Mouse (Mus musculus): Measurements from ENCODE around the gene Pole3. TPM values are rescaled to one million over a fixed set of nuclear protein-coding genes. Genes with fewer than 3 reads are reported as not detected.

The Pole3 gene
- polyA plus RNA-seq, 1 experiment from 2014 or later, result 104 TPM

DNA sequence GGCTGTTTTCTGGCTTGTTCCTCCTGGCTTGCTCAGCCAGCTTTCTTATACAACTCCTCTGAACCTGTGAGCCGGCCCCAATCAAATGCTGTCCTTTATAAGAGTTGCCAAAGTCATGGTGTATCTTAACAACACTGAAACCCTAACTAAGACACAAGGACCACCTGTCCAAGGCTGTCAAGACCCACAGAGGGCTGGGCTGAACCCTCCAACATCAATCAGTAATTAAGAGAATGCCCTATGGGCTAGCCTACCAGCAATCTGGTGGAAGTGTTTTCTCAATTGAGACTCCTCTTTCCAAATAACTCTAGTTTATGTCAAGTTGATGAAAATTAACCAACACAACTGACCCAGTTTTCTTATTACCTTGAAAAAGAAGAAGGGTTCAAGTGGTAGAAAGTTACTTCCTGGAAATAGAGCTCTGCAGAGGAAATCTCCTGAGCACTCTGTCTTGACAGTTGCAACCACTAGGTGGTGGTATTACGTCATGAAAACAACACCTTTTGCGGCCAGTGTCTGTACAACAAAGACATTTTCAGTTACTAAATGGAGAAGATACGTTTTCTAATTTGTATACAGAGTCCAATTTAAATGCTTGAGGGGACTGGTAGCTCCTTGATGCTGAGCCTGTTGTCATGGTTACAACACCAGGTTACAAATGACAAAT, 36.2 kb upstream of the Pole3 start:
- no peak overlapping the region for H3K4me2 ChIP-seq (replicated peaks; ENCODE audit: low read depth, low read length)
- H3K4me3 ChIP-seq (ENCODE audit: low read length), result no peak overlapping the region
- no peaks in the 10 kb centered on the region for H3K4me1 ChIP-seq (ENCODE audit: control insufficient read depth, insufficient read depth, low read length)
- 0 out of 2 replicates have a peak, but pooled peaks have one; percentile 26 for ATAC-seq (ENCODE audit: low FRiP score, low TSS enrichment)
- H3K27me3 ChIP-seq (ENCODE audit: control insufficient read depth, insufficient read depth, low read length), result no peaks in the 10 kb centered on the region
- no peak overlapping the region for H3K27ac ChIP-seq (ENCODE audit: low read depth, low read length)
- H3K36me3 ChIP-seq (ENCODE audit: control insufficient read depth, insufficient read depth, low read length), result no peaks in the 10 kb centered on the region
- H3K9ac ChIP-seq (ENCODE audit: low read depth, low read length), result no peak overlapping the region
- WGBS, result 24% methylated on average over 4 of the region's 4 CpGs
- H3K9me3 ChIP-seq (ENCODE audit: control insufficient read depth, low read length), result no peaks in the 10 kb centered on the region

- Histone ChIP-seq H3K27me3 (ENCODE audit: control insufficient read depth, insufficient read depth, low read length) (no peaks in the 10 kb centered on the region), H3K9ac (ENCODE audit: low read depth, low read length) (no peak within 1 kb of the TSS), H3K9me3 (ENCODE audit: control insufficient read depth, low read length) (no peaks in the 10 kb centered on the region), H3K4me3 (ENCODE audit: low read length) (no peak within 1 kb of the TSS), H3K4me1 (ENCODE audit: control insufficient read depth, insufficient read depth, low read length) (no peaks in the 10 kb centered on the region), H3K27ac (ENCODE audit: low read depth, low read length) (no peak within 1 kb of the TSS), H3K4me2 (replicated peaks; ENCODE audit: low read depth, low read length) (no peak within 1 kb of the TSS), H3K36me3 (ENCODE audit: control insufficient read depth, insufficient read depth, low read length) (no peaks in the 10 kb centered on the region)
- no peak for ATAC-seq (ENCODE audit: low FRiP score, low TSS enrichment)
- WGBS, result 51% methylated on average over 6 of the region's 6 CpGs
Measured at GRCm38 (mm10) chr4:62559797-62560329, 35.0 kb upstream of the Pole3 start, which contains the start of gene Rgs3. Gene Rgs3, plus strand, starts transcription at chr4:62559847.

- H3K27ac ChIP-seq (ENCODE audit: low read depth, low read length), result no peak overlapping the region
- H3K9me3 ChIP-seq (ENCODE audit: control insufficient read depth, low read length), result no peaks in the 10 kb centered on the region
- H3K9ac ChIP-seq (ENCODE audit: low read depth, low read length), result no peak overlapping the region
- no peak overlapping the region for H3K4me2 ChIP-seq (replicated peaks; ENCODE audit: low read depth, low read length)
- no peak overlapping the region for H3K4me3 ChIP-seq (ENCODE audit: low read length)
- no peaks in the 10 kb centered on the region for H3K27me3 ChIP-seq (ENCODE audit: control insufficient read depth, insufficient read depth, low read length)
- H3K36me3 ChIP-seq (ENCODE audit: control insufficient read depth, insufficient read depth, low read length), result no peaks in the 10 kb centered on the region
- H3K4me1 ChIP-seq (ENCODE audit: control insufficient read depth, insufficient read depth, low read length), result no peaks in the 10 kb centered on the region
- ATAC-seq (ENCODE audit: low FRiP score, low TSS enrichment), result no peak
- 50% methylated on average over 3 of the region's 3 CpGs for WGBS
Measured at GRCm38 (mm10) chr4:62557436-62557835, 32.6 kb upstream of the Pole3 start.

- WGBS, result 77% methylated on average over 7 of the region's 7 CpGs
- Histone ChIP-seq H3K27me3 (ENCODE audit: control insufficient read depth, insufficient read depth, low read length) (no peaks in the 10 kb centered on the region), H3K4me1 (ENCODE audit: control insufficient read depth, insufficient read depth, low read length) (no peaks in the 10 kb centered on the region), H3K4me3 (ENCODE audit: low read length) (no peak overlapping the region), H3K36me3 (ENCODE audit: control insufficient read depth, insufficient read depth, low read length) (no peaks in the 10 kb centered on the region), H3K9me3 (ENCODE audit: control insufficient read depth, low read length) (no peaks in the 10 kb centered on the region), H3K27ac (ENCODE audit: low read depth, low read length) (no peak overlapping the region), H3K9ac (ENCODE audit: low read depth, low read length) (no peak overlapping the region), H3K4me2 (replicated peaks; ENCODE audit: low read depth, low read length) (no peak overlapping the region)
- ATAC-seq (ENCODE audit: low FRiP score, low TSS enrichment), result no peak
Measured at GRCm38 (mm10) chr4:62551966-62552365, 27.1 kb upstream of the Pole3 start.

DNA sequence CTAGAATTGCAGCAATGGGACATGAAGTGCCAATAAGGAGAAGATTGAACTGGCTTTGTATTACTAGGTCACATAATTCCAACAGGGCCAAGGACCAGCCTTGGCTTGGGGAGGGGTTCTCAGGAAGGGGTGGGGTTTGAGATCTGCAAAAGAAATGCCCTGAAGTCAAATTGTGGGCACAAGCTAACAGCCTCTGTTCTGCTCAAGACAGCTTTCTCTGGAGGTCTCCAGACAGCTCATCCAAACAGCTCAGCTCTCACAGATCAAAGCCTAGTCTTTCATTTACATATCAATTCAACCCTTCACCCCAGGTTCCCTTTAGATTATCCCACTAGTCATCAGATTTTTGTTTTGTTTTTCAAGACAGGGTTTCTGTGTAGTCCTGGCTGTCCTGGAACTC, 19.9 kb upstream of the Pole3 start:
- H3K27ac ChIP-seq (ENCODE audit: low read depth, low read length), result no peak overlapping the region
- no peak overlapping the region for H3K4me2 ChIP-seq (replicated peaks; ENCODE audit: low read depth, low read length)
- H3K4me3 ChIP-seq (ENCODE audit: low read length), result no peak overlapping the region
- H3K4me1 ChIP-seq (ENCODE audit: control insufficient read depth, insufficient read depth, low read length), result no peaks in the 10 kb centered on the region
- H3K27me3 ChIP-seq (ENCODE audit: control insufficient read depth, insufficient read depth, low read length), result no peaks in the 10 kb centered on the region
- no peaks in the 10 kb centered on the region for H3K9me3 ChIP-seq (ENCODE audit: control insufficient read depth, low read length)
- H3K36me3 ChIP-seq (ENCODE audit: control insufficient read depth, insufficient read depth, low read length), result no peaks in the 10 kb centered on the region
- H3K9ac ChIP-seq (ENCODE audit: low read depth, low read length), result no peak overlapping the region
- no peak for ATAC-seq (ENCODE audit: low FRiP score, low TSS enrichment)

- no peaks in the 10 kb centered on the region for H3K4me1 ChIP-seq (ENCODE audit: control insufficient read depth, insufficient read depth, low read length)
- ATAC-seq (ENCODE audit: low FRiP score, low TSS enrichment), result no peak
- no peak overlapping the region for H3K4me3 ChIP-seq (ENCODE audit: low read length)
- no peak overlapping the region for H3K27ac ChIP-seq (ENCODE audit: low read depth, low read length)
- 90% methylated on average over 6 of the region's 6 CpGs for WGBS
- no peaks in the 10 kb centered on the region for H3K9me3 ChIP-seq (ENCODE audit: control insufficient read depth, low read length)
- no peaks in the 10 kb centered on the region for H3K27me3 ChIP-seq (ENCODE audit: control insufficient read depth, insufficient read depth, low read length)
- H3K9ac ChIP-seq (ENCODE audit: low read depth, low read length), result no peak overlapping the region
- no peaks in the 10 kb centered on the region for H3K36me3 ChIP-seq (ENCODE audit: control insufficient read depth, insufficient read depth, low read length)
- no peak overlapping the region for H3K4me2 ChIP-seq (replicated peaks; ENCODE audit: low read depth, low read length)
Measured at GRCm38 (mm10) chr4:62543782-62544181, 18.9 kb upstream of the Pole3 start.

DNA sequence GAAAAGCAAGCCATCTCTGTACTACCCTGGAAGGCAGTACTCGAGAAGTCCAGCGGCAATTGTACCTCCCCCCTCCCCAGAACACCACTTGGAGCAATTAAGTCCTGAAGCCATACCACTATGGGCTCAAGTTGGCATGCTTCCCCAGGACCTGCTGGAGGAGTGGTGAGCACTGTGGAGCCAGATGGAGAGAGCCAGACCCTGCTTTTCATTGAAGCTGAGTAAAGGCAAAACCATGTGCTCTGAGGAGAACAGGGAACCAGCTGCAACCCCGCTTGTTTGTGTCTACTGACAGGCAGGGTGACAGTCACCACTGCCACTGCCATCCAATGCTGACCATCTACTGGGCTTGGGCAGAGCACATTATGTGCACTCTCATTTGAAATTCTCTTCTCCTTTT, 16.9 kb upstream of the Pole3 start:
- no peaks in the 10 kb centered on the region for H3K9me3 ChIP-seq (ENCODE audit: control insufficient read depth, low read length)
- no peak overlapping the region for H3K27ac ChIP-seq (ENCODE audit: low read depth, low read length)
- no peaks in the 10 kb centered on the region for H3K36me3 ChIP-seq (ENCODE audit: control insufficient read depth, insufficient read depth, low read length)
- H3K4me3 ChIP-seq (ENCODE audit: low read length), result no peak overlapping the region
- no peak overlapping the region for H3K9ac ChIP-seq (ENCODE audit: low read depth, low read length)
- H3K27me3 ChIP-seq (ENCODE audit: control insufficient read depth, insufficient read depth, low read length), result no peaks in the 10 kb centered on the region
- no peak for ATAC-seq (ENCODE audit: low FRiP score, low TSS enrichment)
- no peaks in the 10 kb centered on the region for H3K4me1 ChIP-seq (ENCODE audit: control insufficient read depth, insufficient read depth, low read length)
- 65% methylated on average over 3 of the region's 3 CpGs for WGBS
- no peak overlapping the region for H3K4me2 ChIP-seq (replicated peaks; ENCODE audit: low read depth, low read length)

DNA sequence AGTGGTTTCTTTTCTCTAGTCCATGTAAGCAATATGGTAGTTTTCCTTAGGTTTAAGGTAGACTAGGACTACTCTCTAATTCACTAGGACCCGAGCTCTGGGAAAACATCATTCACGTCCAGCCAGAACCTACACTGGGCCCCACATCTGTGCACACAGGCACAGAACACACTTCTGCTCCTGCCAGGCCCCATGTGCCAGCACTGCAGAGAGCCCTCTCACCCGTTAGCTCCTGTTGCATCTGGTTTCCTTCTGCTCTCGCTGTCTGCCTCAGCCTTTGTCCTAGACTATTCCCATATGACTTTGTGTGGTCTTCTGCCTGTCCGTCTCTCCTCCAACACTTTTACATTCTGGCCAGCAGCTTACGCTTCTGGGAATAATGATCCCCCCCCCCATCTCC, 8.9 kb upstream of the Pole3 start:
- 77% methylated on average over 6 of the region's 6 CpGs for WGBS
- no peaks in the 10 kb centered on the region for H3K27me3 ChIP-seq (ENCODE audit: control insufficient read depth, insufficient read depth, low read length)
- no peak for ATAC-seq (ENCODE audit: low FRiP score, low TSS enrichment)

GRCm38 (mm10) chr4:62527655-62528054, 2.8 kb upstream of the Pole3 start:
- H3K4me2 ChIP-seq (replicated peaks; ENCODE audit: low read depth, low read length), result no peak overlapping the region
- peaks cover 3% of the 10 kb centered on the region; the same call in 1 of the 2 replicates for H3K4me1 ChIP-seq (ENCODE audit: control insufficient read depth, insufficient read depth, low read length)
- H3K27ac ChIP-seq (ENCODE audit: low read depth, low read length), result no peak overlapping the region
- peaks cover 9% of the 10 kb centered on the region; the same call in 1 of the 2 replicates for H3K36me3 ChIP-seq (ENCODE audit: control insufficient read depth, insufficient read depth, low read length)
- no peaks in the 10 kb centered on the region for H3K9me3 ChIP-seq (ENCODE audit: control insufficient read depth, low read length)
- WGBS, result 89% methylated on average over 4 of the region's 4 CpGs
- ATAC-seq (ENCODE audit: low FRiP score, low TSS enrichment), result no peak
- H3K4me3 ChIP-seq (ENCODE audit: low read length), result no peak overlapping the region
- no peaks in the 10 kb centered on the region for H3K27me3 ChIP-seq (ENCODE audit: control insufficient read depth, insufficient read depth, low read length)
- H3K9ac ChIP-seq (ENCODE audit: low read depth, low read length), result no peak overlapping the region

More for the DNA sequence above, 8.9 kb upstream of the Pole3 start:
- Histone ChIP-seq H3K9ac (ENCODE audit: low read depth, low read length) (no peak overlapping the region), H3K4me1 (ENCODE audit: control insufficient read depth, insufficient read depth, low read length) (0 out of 2 replicates have a peak, but pooled peaks cover 3% of the 10 kb centered on the region), H3K4me3 (ENCODE audit: low read length) (no peak overlapping the region), H3K36me3 (ENCODE audit: control insufficient read depth, insufficient read depth, low read length) (no peaks in the 10 kb centered on the region), H3K4me2 (replicated peaks; ENCODE audit: low read depth, low read length) (no peak overlapping the region), H3K9me3 (ENCODE audit: control insufficient read depth, low read length) (no peaks in the 10 kb centered on the region), H3K27ac (ENCODE audit: low read depth, low read length) (no peak overlapping the region)
